Mouse (Mus musculus): ENCODE measurements around the gene Tmem130. TPM values are rescaled to one million over a fixed set of nuclear protein-coding genes. Genes with fewer than 3 reads are reported as not detected.

Tmem130 gene
- polyA plus RNA-seq (2015; fragmentation: Nextera tagmentation; extraction: Ambion mirVana), result 0.57 and 0.95 TPM in 2 replicates

GRCm38 (mm10) chr5:144761161-144761868, at the start of gene Tmem130:
Gene Tmem130 (minus strand): TSS chr5:144761818.
- H3K4me1 ChIP-seq (replicated peaks), result 0 out of 2 replicates have a peak, but pooled peaks cover 2% of the 10 kb centered on the region
- 3% methylated on average over 38 of the region's 38 CpGs for WGBS (ENCODE audit: insufficient replicate concordance)
- no peak for DNase-seq
- H3K27me3 ChIP-seq, result peaks cover 43% of the 10 kb centered on the region
- no peak within 1 kb of the TSS for H3K9ac ChIP-seq
- ATAC-seq (ENCODE audit: low read depth), result no peak
- no peaks in the 10 kb centered on the region for H3K9me3 ChIP-seq (replicated peaks)
- H3K27ac ChIP-seq, result no peak within 1 kb of the TSS
- H3K4me2 ChIP-seq, result peak within 1 kb of the TSS; percentile 27
- H3K4me3 ChIP-seq (replicated peaks), result peak within 1 kb of the TSS; percentile 27
- no peaks in the 10 kb centered on the region for H3K36me3 ChIP-seq

- H3K9ac ChIP-seq, result no peak overlapping the region
- H3K9me3 ChIP-seq (replicated peaks), result no peaks in the 10 kb centered on the region
- peaks cover 8% of the 10 kb centered on the region for H3K4me1 ChIP-seq (replicated peaks)
- DNase-seq (no peak), ATAC-seq (ENCODE audit: low read depth) (no peak)
- no peak overlapping the region for H3K27ac ChIP-seq
- no peak overlapping the region for H3K4me3 ChIP-seq (replicated peaks)
- H3K36me3 ChIP-seq, result peaks cover 96% of the 10 kb centered on the region
- 85% methylated on average over 10 of the region's 10 CpGs for WGBS (ENCODE audit: insufficient replicate concordance)
- no peaks in the 10 kb centered on the region for H3K27me3 ChIP-seq
- no peak overlapping the region for H3K4me2 ChIP-seq
Measured at GRCm38 (mm10) chr5:144806931-144807330, 45.3 kb upstream of the Tmem130 start.

GRCm38 (mm10) chr5:144804181-144804580, 42.6 kb upstream of the Tmem130 start:
- 75% methylated on average over 7 of the region's 7 CpGs for WGBS (ENCODE audit: insufficient replicate concordance)
- Histone ChIP-seq H3K27me3 (no peaks in the 10 kb centered on the region), H3K36me3 (peaks cover 95% of the 10 kb centered on the region), H3K9ac (no peak overlapping the region), H3K9me3 (replicated peaks) (no peaks in the 10 kb centered on the region), H3K4me1 (replicated peaks) (peaks cover 8% of the 10 kb centered on the region), H3K4me3 (replicated peaks) (no peak overlapping the region), H3K4me2 (no peak overlapping the region), H3K27ac (no peak overlapping the region)
- ATAC-seq (ENCODE audit: low read depth) (no peak), DNase-seq (no peak)

- peaks cover 96% of the 10 kb centered on the region for H3K36me3 ChIP-seq
- no peak for ATAC-seq (ENCODE audit: low read depth)
- no peak overlapping the region for H3K4me3 ChIP-seq (replicated peaks)
- H3K27ac ChIP-seq, result no peak overlapping the region
- no peaks in the 10 kb centered on the region for H3K27me3 ChIP-seq
- no peak overlapping the region for H3K4me2 ChIP-seq
- DNase-seq, result no peak
- peaks cover 1% of the 10 kb centered on the region for H3K4me1 ChIP-seq (replicated peaks)
- 86% methylated on average over 8 of the region's 8 CpGs for WGBS (ENCODE audit: insufficient replicate concordance)
- no peaks in the 10 kb centered on the region for H3K9me3 ChIP-seq (replicated peaks)
- H3K9ac ChIP-seq, result no peak overlapping the region
Measured at GRCm38 (mm10) chr5:144803066-144803465, 41.4 kb upstream of the Tmem130 start.

GRCm38 (mm10) chr5:144797116-144797515, 35.5 kb upstream of the Tmem130 start:
- Histone ChIP-seq H3K9me3 (replicated peaks) (no peaks in the 10 kb centered on the region), H3K27ac (no peak overlapping the region), H3K4me1 (replicated peaks) (peaks cover 4% of the 10 kb centered on the region; the same call in 1 of the 2 replicates), H3K27me3 (no peaks in the 10 kb centered on the region), H3K4me3 (replicated peaks) (no peak overlapping the region), H3K9ac (no peak overlapping the region), H3K36me3 (peaks cover 98% of the 10 kb centered on the region), H3K4me2 (no peak overlapping the region)
- 88% methylated on average over 7 of the region's 7 CpGs for WGBS (ENCODE audit: insufficient replicate concordance)
- no peak for DNase-seq
- no peak for ATAC-seq (ENCODE audit: low read depth)

- no peak for DNase-seq
- peaks cover 4% of the 10 kb centered on the region; the same call in 1 of the 2 replicates for H3K4me1 ChIP-seq (replicated peaks)
- H3K4me2 ChIP-seq, result no peak overlapping the region
- 71% methylated on average over 6 of the region's 6 CpGs for WGBS (ENCODE audit: insufficient replicate concordance)
- H3K9ac ChIP-seq, result no peak overlapping the region
- H3K9me3 ChIP-seq (replicated peaks), result no peaks in the 10 kb centered on the region
- H3K27me3 ChIP-seq, result no peaks in the 10 kb centered on the region
- H3K4me3 ChIP-seq (replicated peaks), result no peak overlapping the region
- peaks cover 99% of the 10 kb centered on the region for H3K36me3 ChIP-seq
- ATAC-seq (ENCODE audit: low read depth), result peak; percentile 45
- H3K27ac ChIP-seq, result no peak overlapping the region
Measured at GRCm38 (mm10) chr5:144794687-144795086, 33.1 kb upstream of the Tmem130 start.

GRCm38 (mm10) chr5:144793374-144793773, 31.8 kb upstream of the Tmem130 start:
- no peak overlapping the region for H3K4me2 ChIP-seq
- H3K36me3 ChIP-seq, result peaks cover 99% of the 10 kb centered on the region
- peaks cover 4% of the 10 kb centered on the region; the same call in 1 of the 2 replicates for H3K4me1 ChIP-seq (replicated peaks)
- H3K9ac ChIP-seq, result no peak overlapping the region
- no peaks in the 10 kb centered on the region for H3K27me3 ChIP-seq
- WGBS (ENCODE audit: insufficient replicate concordance), result 69% methylated on average over 5 of the region's 5 CpGs
- DNase-seq (no peak), ATAC-seq (ENCODE audit: low read depth) (no peak)
- H3K9me3 ChIP-seq (replicated peaks), result no peaks in the 10 kb centered on the region
- H3K4me3 ChIP-seq (replicated peaks), result no peak overlapping the region
- H3K27ac ChIP-seq, result no peak overlapping the region

- H3K4me1 ChIP-seq (replicated peaks), result no peaks in the 10 kb centered on the region
- WGBS (ENCODE audit: insufficient replicate concordance), result 92% methylated on average over 18 of the region's 18 CpGs
- no peak for ATAC-seq (ENCODE audit: low read depth)
- no peak overlapping the region for H3K9ac ChIP-seq
- H3K27me3 ChIP-seq, result no peaks in the 10 kb centered on the region
- H3K4me2 ChIP-seq, result no peak overlapping the region
- H3K27ac ChIP-seq, result no peak overlapping the region
- peaks cover 98% of the 10 kb centered on the region for H3K36me3 ChIP-seq
- DNase-seq, result no peak
- H3K9me3 ChIP-seq (replicated peaks), result no peaks in the 10 kb centered on the region
- no peak overlapping the region for H3K4me3 ChIP-seq (replicated peaks)
Measured at GRCm38 (mm10) chr5:144786464-144786863, 24.8 kb upstream of the Tmem130 start.

GRCm38 (mm10) chr5:144780654-144781053, 19.0 kb upstream of the Tmem130 start:
- DNase-seq (no peak), ATAC-seq (ENCODE audit: low read depth) (no peak)
- H3K9me3 ChIP-seq (replicated peaks), result no peaks in the 10 kb centered on the region
- H3K27ac ChIP-seq, result no peak overlapping the region
- WGBS (ENCODE audit: insufficient replicate concordance), result 70% methylated on average over 8 of the region's 8 CpGs
- H3K4me1 ChIP-seq (replicated peaks), result no peaks in the 10 kb centered on the region
- no peaks in the 10 kb centered on the region for H3K27me3 ChIP-seq
- H3K4me3 ChIP-seq (replicated peaks), result no peak overlapping the region
- peaks cover 89% of the 10 kb centered on the region for H3K36me3 ChIP-seq
- no peak overlapping the region for H3K9ac ChIP-seq
- H3K4me2 ChIP-seq, result no peak overlapping the region

GRCm38 (mm10) chr5:144773231-144773630, 11.6 kb upstream of the Tmem130 start:
- no peak overlapping the region for H3K27ac ChIP-seq
- H3K9me3 ChIP-seq (replicated peaks), result no peaks in the 10 kb centered on the region
- H3K36me3 ChIP-seq, result peaks cover 60% of the 10 kb centered on the region
- H3K4me1 ChIP-seq (replicated peaks), result peaks cover 23% of the 10 kb centered on the region
- no peak overlapping the region for H3K4me3 ChIP-seq (replicated peaks)
- H3K4me2 ChIP-seq, result no peak overlapping the region
- no peak overlapping the region for H3K9ac ChIP-seq
- DNase-seq (no peak), ATAC-seq (ENCODE audit: low read depth) (no peak)
- no peaks in the 10 kb centered on the region for H3K27me3 ChIP-seq
- WGBS (ENCODE audit: insufficient replicate concordance), result 81% methylated on average over 6 of the region's 6 CpGs

GRCm38 (mm10) chr5:144769067-144769482, 7.5 kb upstream of the Tmem130 start:
- peak overlapping the region; percentile 94 for H3K4me3 ChIP-seq (replicated peaks)
- peak overlapping the region; percentile 91 for H3K4me2 ChIP-seq
- H3K36me3 ChIP-seq, result peaks cover 33% of the 10 kb centered on the region
- no peaks in the 10 kb centered on the region for H3K9me3 ChIP-seq (replicated peaks)
- H3K9ac ChIP-seq, result peak overlapping the region; percentile 93
- WGBS (ENCODE audit: insufficient replicate concordance), result 17% methylated on average over 8 of the region's 8 CpGs
- H3K27ac ChIP-seq, result peak overlapping the region; percentile 90
- no peaks in the 10 kb centered on the region for H3K27me3 ChIP-seq
- DNase-seq, result no peak
- peaks cover 29% of the 10 kb centered on the region for H3K4me1 ChIP-seq (replicated peaks)
- peak; percentile 6; the same call in 1 of the 2 replicates for ATAC-seq (ENCODE audit: low read depth)

Measured in liver, embryonic 13.5 days (tissue).